Mouse (Mus musculus) neural tube, embryonic 12.5 days (tissue): ENCODE measurements around the gene Tmx1. TPM values are rescaled to one million over a fixed set of nuclear protein-coding genes. Genes with fewer than 3 reads are reported as not detected.

Source experiments
- ATAC-seq: fragments of 200-750 bp; cut with Nextera tagmentation; 2 replicates; pipeline ENCODE4 v1.8.0; 2017; ENCODE audit warnings: low read depth, mild to moderate bottlenecking, moderate TSS enrichment, moderate library complexity; ENCODE audit not compliant: low FRiP score
- H3K27ac ChIP-seq: fragments of 300-500 bp; sonication (generic); 2 replicates; pipeline ENCODE4 v1.5.1; 2016
- H3K27me3 ChIP-seq: fragments of 300-500 bp; sonication (generic); replicated peaks from 2 replicates; pipeline ENCODE4 v1.6.1; 2016; ENCODE audit warnings: mild to moderate bottlenecking
- H3K36me3 ChIP-seq: fragments of 300-500 bp; sonication (generic); 2 replicates; pipeline ENCODE4 v1.6.1; 2016; ENCODE audit warnings: mild to moderate bottlenecking
- H3K4me1 ChIP-seq: fragments of 300-500 bp; sonication (generic); 2 replicates; pipeline ENCODE4 v1.6.1; 2016
- H3K4me2 ChIP-seq: fragments of 300-500 bp; sonication (generic); replicated peaks from 2 replicates; pipeline ENCODE4 v1.6.1; 2016; ENCODE audit warnings: mild to moderate bottlenecking
- H3K4me3 ChIP-seq: fragments of 300-500 bp; sonication (generic); 2 replicates; pipeline ENCODE4 v1.5.1; 2016
- H3K9ac ChIP-seq: fragments of 300-500 bp; sonication (generic); 2 replicates; pipeline ENCODE4 v1.6.1; 2016; ENCODE audit warnings: mild to moderate bottlenecking
- H3K9me3 ChIP-seq: fragments of 300-500 bp; sonication (generic); 2 replicates; pipeline ENCODE4 v1.6.1; 2016; ENCODE audit warnings: mild to moderate bottlenecking
- WGBS: fragments of 180-500 bp; shearing (Covaris S2); methylation state at CpG from one replicate; pipeline ENCODE4 v1.1.7; 2016; 5-methylcytosine and 5-hydroxymethylcytosine counted together
- polyA plus RNA-seq: library from polyadenylated mRNA; unstranded; fragments of >200 nt; fragmentation: Nextera tagmentation; extraction: Ambion mirVana; gene quantifications from 2 replicates; pipeline ENCODE4 v1.2.1, GENCODE M21; 2016

Tmx1 gene
- polyA plus RNA-seq, 1 experiment from 2014 or later: 138 TPM

GRCm38 (mm10) chr12:70449961-70450360 lies 2.9 kb upstream of the Tmx1 start:
- Histone ChIP-seq H3K9me3 (no peaks in the 10 kb centered on the region), H3K4me2 (no peak overlapping the region), H3K36me3 (no peaks in the 10 kb centered on the region), H3K27me3 (no peaks in the 10 kb centered on the region), H3K4me1 (peaks cover 13% of the 10 kb centered on the region), H3K27ac (no peak overlapping the region), H3K9ac (no peak overlapping the region), H3K4me3 (no peak overlapping the region)
- no peak for ATAC-seq

- Histone ChIP-seq H3K4me3 (no peak overlapping the region), H3K27ac (no peak overlapping the region), H3K27me3 (no peaks in the 10 kb centered on the region), H3K36me3 (no peaks in the 10 kb centered on the region), H3K4me1 (peaks cover 13% of the 10 kb centered on the region), H3K9ac (no peak overlapping the region), H3K9me3 (no peaks in the 10 kb centered on the region), H3K4me2 (no peak overlapping the region)
- 86% methylated on average over 3 of the region's 3 CpGs for WGBS
- no peak for ATAC-seq
These were observed 1.4 kb upstream of the Tmx1 start for GRCm38 (mm10) chr12:70451533-70451932.

- H3K36me3 ChIP-seq: peaks cover 5% of the 10 kb centered on the region; the same call in 1 of the 2 replicates
- WGBS: 84% methylated on average over 2 of the region's 2 CpGs
- H3K27me3 ChIP-seq: no peaks in the 10 kb centered on the region
- ATAC-seq: no peak
- H3K9me3 ChIP-seq: no peaks in the 10 kb centered on the region
- H3K4me3 ChIP-seq: no peak overlapping the region
- peaks cover 13% of the 10 kb centered on the region for H3K4me1 ChIP-seq
- H3K27ac ChIP-seq: no peak overlapping the region
- no peak overlapping the region for H3K9ac ChIP-seq
- H3K4me2 ChIP-seq: peak overlapping the region; percentile 68
These were observed 752 bp upstream of the Tmx1 start for GRCm38 (mm10) chr12:70452143-70452542.

GRCm38 (mm10) chr12:70455226-70455625 lies 2.3 kb downstream of the Tmx1 start:
- H3K4me1 ChIP-seq: peaks cover 13% of the 10 kb centered on the region
- ATAC-seq: no peak

GRCm38 (mm10) chr12:70459546-70459945 lies 6.7 kb downstream of the Tmx1 start:
- no peak overlapping the region for H3K9ac ChIP-seq
- H3K4me1 ChIP-seq: peaks cover 5% of the 10 kb centered on the region
- H3K9me3 ChIP-seq: no peaks in the 10 kb centered on the region
- H3K27ac ChIP-seq: no peak overlapping the region
- 95% methylated on average over 1 of the region's 1 CpGs for WGBS
- no peak overlapping the region for H3K4me3 ChIP-seq
- H3K4me2 ChIP-seq: no peak overlapping the region
- H3K27me3 ChIP-seq: no peaks in the 10 kb centered on the region
- ATAC-seq: no peak
- H3K36me3 ChIP-seq: peaks cover 52% of the 10 kb centered on the region

More at GRCm38 (mm10) chr12:70455226-70455625, 2.3 kb downstream of the Tmx1 start:
- H3K9ac ChIP-seq: no peak overlapping the region
- no peaks in the 10 kb centered on the region for H3K9me3 ChIP-seq
- no peaks in the 10 kb centered on the region for H3K27me3 ChIP-seq
- H3K4me2 ChIP-seq: peak overlapping the region; percentile 68; the same call in 1 of the 2 replicates
- H3K36me3 ChIP-seq: peaks cover 29% of the 10 kb centered on the region
- no peak overlapping the region for H3K4me3 ChIP-seq
- 94% methylated on average over 8 of the region's 8 CpGs for WGBS
- H3K27ac ChIP-seq: no peak overlapping the region

- Histone ChIP-seq H3K4me1 (no peaks in the 10 kb centered on the region), H3K9me3 (no peaks in the 10 kb centered on the region), H3K4me3 (no peak overlapping the region), H3K4me2 (no peak overlapping the region), H3K27ac (no peak overlapping the region), H3K9ac (no peak overlapping the region), H3K27me3 (no peaks in the 10 kb centered on the region), H3K36me3 (peaks cover 62% of the 10 kb centered on the region)
- no peak for ATAC-seq
- WGBS: 91% methylated on average over 4 of the region's 4 CpGs
These were observed 11.1 kb downstream of the Tmx1 start for GRCm38 (mm10) chr12:70464016-70464415.

GRCm38 (mm10) chr12:70475336-70475735 lies 22.4 kb downstream of the Tmx1 start:
- Histone ChIP-seq H3K9ac (no peak overlapping the region), H3K9me3 (no peaks in the 10 kb centered on the region), H3K27ac (no peak overlapping the region), H3K36me3 (no peaks in the 10 kb centered on the region), H3K4me3 (no peak overlapping the region), H3K4me1 (no peaks in the 10 kb centered on the region), H3K27me3 (no peaks in the 10 kb centered on the region), H3K4me2 (no peak overlapping the region)
- WGBS: 85% methylated on average over 3 of the region's 3 CpGs
- no peak for ATAC-seq

- H3K36me3 ChIP-seq: no peaks in the 10 kb centered on the region
- H3K27ac ChIP-seq: no peak overlapping the region
- H3K9me3 ChIP-seq: no peaks in the 10 kb centered on the region
- H3K27me3 ChIP-seq: no peaks in the 10 kb centered on the region
- ATAC-seq: no peak
- 82% methylated on average over 16 of the region's 16 CpGs for WGBS
- H3K4me2 ChIP-seq: no peak overlapping the region
- H3K9ac ChIP-seq: no peak overlapping the region
- no peak overlapping the region for H3K4me3 ChIP-seq
- H3K4me1 ChIP-seq: no peaks in the 10 kb centered on the region
These were observed 24.1 kb downstream of the Tmx1 start for GRCm38 (mm10) chr12:70476884-70477576.

- no peak overlapping the region for H3K9ac ChIP-seq
- H3K27me3 ChIP-seq: no peaks in the 10 kb centered on the region
- WGBS: 76% methylated on average over 16 of the region's 16 CpGs
- no peaks in the 10 kb centered on the region for H3K36me3 ChIP-seq
- ATAC-seq: no peak
- no peaks in the 10 kb centered on the region for H3K9me3 ChIP-seq
- no peak overlapping the region for H3K4me2 ChIP-seq
- no peak overlapping the region for H3K27ac ChIP-seq
- no peaks in the 10 kb centered on the region for H3K4me1 ChIP-seq
- H3K4me3 ChIP-seq: no peak overlapping the region
These were observed 24.8 kb downstream of the Tmx1 start for GRCm38 (mm10) chr12:70477593-70478287.

GRCm38 (mm10) chr12:70485956-70486355 lies 33.1 kb downstream of the Tmx1 start:
- H3K27ac ChIP-seq: no peak overlapping the region
- H3K4me2 ChIP-seq: no peak overlapping the region
- H3K4me1 ChIP-seq: no peaks in the 10 kb centered on the region
- 90% methylated on average over 7 of the region's 7 CpGs for WGBS
- no peak for ATAC-seq
- no peaks in the 10 kb centered on the region for H3K36me3 ChIP-seq
- no peaks in the 10 kb centered on the region for H3K9me3 ChIP-seq
- H3K27me3 ChIP-seq: no peaks in the 10 kb centered on the region
- H3K9ac ChIP-seq: no peak overlapping the region
- no peak overlapping the region for H3K4me3 ChIP-seq

GRCm38 (mm10) chr12:70486716-70487480 lies 34.0 kb downstream of the Tmx1 start:
- WGBS: 79% methylated on average over 6 of the region's 6 CpGs
- H3K4me1 ChIP-seq: no peaks in the 10 kb centered on the region
- no peak overlapping the region for H3K4me3 ChIP-seq
- no peaks in the 10 kb centered on the region for H3K36me3 ChIP-seq
- no peak overlapping the region for H3K27ac ChIP-seq
- no peaks in the 10 kb centered on the region for H3K27me3 ChIP-seq
- H3K9ac ChIP-seq: no peak overlapping the region
- no peaks in the 10 kb centered on the region for H3K9me3 ChIP-seq
- ATAC-seq: no peak
- H3K4me2 ChIP-seq: no peak overlapping the region

- 91% methylated on average over 10 of the region's 10 CpGs for WGBS
- H3K27me3 ChIP-seq: no peaks in the 10 kb centered on the region
- no peak overlapping the region for H3K4me2 ChIP-seq
- no peak for ATAC-seq
- no peak overlapping the region for H3K4me3 ChIP-seq
- peaks cover 9% of the 10 kb centered on the region for H3K4me1 ChIP-seq
- no peak overlapping the region for H3K9ac ChIP-seq
- no peak overlapping the region for H3K27ac ChIP-seq
- no peaks in the 10 kb centered on the region for H3K36me3 ChIP-seq
- no peaks in the 10 kb centered on the region for H3K9me3 ChIP-seq
These were observed 39.5 kb downstream of the Tmx1 start for GRCm38 (mm10) chr12:70492441-70492840.
